In the genomic region with DNA sequence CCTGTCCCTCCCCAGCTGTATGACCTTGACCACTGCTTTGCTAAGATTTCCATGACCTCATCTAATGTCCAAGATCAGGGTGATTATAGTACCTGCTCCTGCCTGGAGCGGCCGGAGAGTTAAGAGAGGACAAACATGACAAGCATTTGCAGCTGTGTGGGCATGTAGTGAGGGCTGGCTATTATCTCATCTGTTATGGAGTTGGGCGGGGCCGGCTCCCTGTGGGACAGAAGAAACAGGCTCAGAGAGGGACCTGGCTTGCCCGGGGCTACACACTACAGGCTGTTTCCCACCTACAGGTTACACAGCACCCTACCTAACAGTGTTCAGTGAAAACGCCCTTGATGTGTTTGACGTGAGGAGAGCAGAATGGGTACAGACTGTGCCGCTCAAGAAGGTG, we compare ENCODE assay signal across 1 mouse cellular context.
TF ChIP-seq lines count a peak whose summit lies in the region.

No protein-coding gene starts in this region.

TF ChIP-seq in CH12.LX, 34 proteins besides CTCF, POLR2A, EP300 and RAD21 (continued from another document):
- no peak for TF ChIP-seq MXI1 (IDR thresholded peaks at IDR 0.05; ENCODE audit: low read depth, low read length)
- no peak for TF ChIP-seq ZNF384 (IDR thresholded peaks at IDR 0.05; ENCODE audit: low read depth, low read length)
- TF ChIP-seq HCFC1 (IDR thresholded peaks at IDR 0.05; ENCODE audit: low read depth, low read length) = no peak
- no peak for TF ChIP-seq MAX (IDR thresholded peaks at IDR 0.05; ENCODE audit: low read length)
- TF ChIP-seq CHD1 (IDR thresholded peaks at IDR 0.05; ENCODE audit: low read depth, low read length) = no peak
- no peak for TF ChIP-seq NELFE (IDR thresholded peaks at IDR 0.05; ENCODE audit: low read depth, low read length)
